Comparison of ENCODE assay signal across 18 mouse cellular contexts in genomic region chr11:119225634-119226033, GRCm38 (mm10). TPM values are rescaled to one million over a fixed set of nuclear protein-coding genes. Genes with fewer than 3 reads are reported as not detected.
DNase-seq lines count a peak whose midpoint lies in the region; ATAC-seq lines count a peak whose summit lies in the region.
"Had no signal": no experiment of that assay in that cellular context is flagged by ENCODE, and none has a peak within 500 bp of the region (broad histone marks: within the 10 kb centered on the region; RNA-seq: fewer than 3 reads in every experiment).

No protein-coding gene starts in this region.

- H3K27ac ChIP-seq in forebrain, embryonic 10.5 days: peak overlapping the region; percentile 8; the same call in 1 of the 2 replicates
- no peak overlapping the region for H3K27ac ChIP-seq in forebrain, embryonic 15.5 days (replicated peaks)
- no peak overlapping the region for H3K27ac ChIP-seq in hindbrain, embryonic 16.5 days (ENCODE audit: low read depth, low read length)
- no peak overlapping the region; the same call in 1 of the 2 replicates for H3K27ac ChIP-seq in neural tube, embryonic 13.5 days (replicated peaks)
- H3K27ac ChIP-seq: liver, embryonic 12.5 days; stomach, embryonic 15.5 days had no signal

- H3K9ac ChIP-seq in forebrain, embryonic 15.5 days (replicated peaks): no peak overlapping the region
- peak overlapping the region; percentile 8 for H3K9ac ChIP-seq in hindbrain, embryonic 16.5 days (ENCODE audit: low read depth, low read length)
- H3K9ac ChIP-seq in neural tube, embryonic 13.5 days: peak overlapping the region; percentile 52; the same call in 1 of the 2 replicates
- H3K9ac ChIP-seq: liver, embryonic 12.5 days; stomach, embryonic 15.5 days had no signal

- H3K4me3 ChIP-seq in forebrain, embryonic 10.5 days: peak overlapping the region; percentile 0; the same call in 1 of the 2 replicates
- no peak overlapping the region for H3K4me3 ChIP-seq in forebrain, embryonic 15.5 days
- H3K4me3 ChIP-seq in megakaryocyte, embryonic 14.5 days (replicated peaks): peak overlapping the region; percentile 7
- H3K4me3 ChIP-seq in hindbrain, embryonic 16.5 days (ENCODE audit: low read length): no peak overlapping the region
- H3K4me3 ChIP-seq in neural tube, embryonic 13.5 days: 0 out of 2 replicates have a peak overlapping the region, but pooled peaks have one; percentile 74
- H3K4me3 ChIP-seq: liver, embryonic 12.5 days; stomach, embryonic 15.5 days had no signal

- peaks cover 90% of the 10 kb centered on the region for H3K4me1 ChIP-seq in forebrain, embryonic 10.5 days
- H3K4me1 ChIP-seq in forebrain, embryonic 15.5 days: peaks cover 84% of the 10 kb centered on the region
- H3K4me1 ChIP-seq in megakaryocyte, embryonic 14.5 days: peaks cover 22% of the 10 kb centered on the region
- peaks cover 60% of the 10 kb centered on the region for H3K4me1 ChIP-seq in hindbrain, embryonic 16.5 days (ENCODE audit: control insufficient read depth, insufficient read depth, low read depth, low read length)
- H3K4me1 ChIP-seq in neural tube, embryonic 13.5 days (replicated peaks): peaks cover 92% of the 10 kb centered on the region

- WGBS in forebrain, embryonic 10.5 days: 84% methylated on average over 9 of the region's 9 CpGs
- 69% methylated on average over 9 of the region's 9 CpGs for WGBS in forebrain, embryonic 15.5 days
- WGBS in hindbrain, embryonic 16.5 days: 63% methylated on average over 9 of the region's 9 CpGs
- 56% methylated on average over 9 of the region's 9 CpGs for WGBS in neural tube, embryonic 13.5 days

- peaks cover 35% of the 10 kb centered on the region for H3K36me3 ChIP-seq in forebrain, embryonic 10.5 days (replicated peaks)
- no peaks in the 10 kb centered on the region for H3K36me3 ChIP-seq in forebrain, embryonic 15.5 days
- no peaks in the 10 kb centered on the region for H3K36me3 ChIP-seq in megakaryocyte, embryonic 14.5 days (replicated peaks; ENCODE audit: low read length)
- H3K36me3 ChIP-seq in hindbrain, embryonic 16.5 days (ENCODE audit: control insufficient read depth, insufficient read depth, low read length): no peaks in the 10 kb centered on the region
- H3K36me3 ChIP-seq in neural tube, embryonic 13.5 days: no peaks in the 10 kb centered on the region
- H3K36me3 ChIP-seq: liver, embryonic 12.5 days; stomach, embryonic 15.5 days had no signal

- no peak overlapping the region for H3K4me2 ChIP-seq in forebrain, embryonic 15.5 days (replicated peaks)
- peak overlapping the region; percentile 21 for H3K4me2 ChIP-seq in hindbrain, embryonic 16.5 days (ENCODE audit: low read length)
- peak overlapping the region; percentile 99 for H3K4me2 ChIP-seq in neural tube, embryonic 13.5 days
- H3K4me2 ChIP-seq: liver, embryonic 12.5 days; stomach, embryonic 15.5 days had no signal

- no peak for ATAC-seq in forebrain, embryonic 15.5 days (replicated peaks)
- ATAC-seq in megakaryocyte, adult 5-6 weeks (ENCODE audit: poor library complexity, severe bottlenecking): no peak
- no peak for ATAC-seq in hindbrain, embryonic 16.5 days
- no peak for ATAC-seq in neural tube, embryonic 13.5 days (ENCODE audit: low read depth)
- ATAC-seq: activated CD4-positive, CD25-positive, alpha-beta regulatory T cell, adult 4 months; intestine, postnatal 0 days; liver, embryonic 12.5 days had no signal

- H3K27me3 ChIP-seq in forebrain, embryonic 10.5 days (ENCODE audit: poor library complexity, severe bottlenecking): no peaks in the 10 kb centered on the region
- H3K27me3 ChIP-seq in forebrain, embryonic 15.5 days: no peaks in the 10 kb centered on the region
- peaks cover 90% of the 10 kb centered on the region for H3K27me3 ChIP-seq in megakaryocyte, embryonic 14.5 days (replicated peaks)
- H3K27me3 ChIP-seq in hindbrain, embryonic 16.5 days (replicated peaks; ENCODE audit: control insufficient read depth, insufficient read depth, low read length): no peaks in the 10 kb centered on the region
- H3K27me3 ChIP-seq in neural tube, embryonic 13.5 days: no peaks in the 10 kb centered on the region
- H3K27me3 ChIP-seq: stomach, embryonic 15.5 days had no signal

- no peaks in the 10 kb centered on the region for H3K9me3 ChIP-seq in forebrain, embryonic 10.5 days
- H3K9me3 ChIP-seq in forebrain, embryonic 15.5 days: no peaks in the 10 kb centered on the region
- no peaks in the 10 kb centered on the region for H3K9me3 ChIP-seq in megakaryocyte, embryonic 14.5 days
- no peaks in the 10 kb centered on the region for H3K9me3 ChIP-seq in hindbrain, embryonic 16.5 days (ENCODE audit: control insufficient read depth, low read length)
- H3K9me3 ChIP-seq in neural tube, embryonic 13.5 days: no peaks in the 10 kb centered on the region
- H3K9me3 ChIP-seq: liver, embryonic 12.5 days; stomach, embryonic 15.5 days had no signal

- no peak for DNase-seq in forebrain, embryonic 10.5 days (ENCODE audit: extremely low spot score, low spot score)
- DNase-seq in right cerebral cortex, postnatal 10 days (ENCODE audit: low spot score in 2 of 2): no peak
- DNase-seq in thymus, postnatal 10 days (ENCODE audit: low spot score in 2 of 2): no peak
- DNase-seq: cerebellum, adult 11 months; gastrocnemius, postnatal 10 days; heart, postnatal 14 days; kidney, postnatal 4 days; thymus, postnatal 36 days had no signal

RNA-seq across cellular contexts. Expression of gene Tbc1d16, which starts 2.7 kb away (rescaled TPM):
- polyA plus RNA-seq in forebrain, embryonic 10.5 days (2016; fragmentation: Nextera tagmentation; extraction: Ambion mirVana): 22.5 and 22.7 TPM in 2 replicates
- polyA plus RNA-seq in forebrain, embryonic 15.5 days (2015; fragmentation: Nextera tagmentation; extraction: Ambion mirVana): 52.4 and 54.6 TPM in 2 replicates
- 0.85 TPM in 1 of 2 replicates, not detected in the other for polyA plus RNA-seq in megakaryocyte, embryonic 14.5 days (2012; ENCODE audit: insufficient read depth, low replicate concordance)
- 0.64 and 0.71 TPM in 2 replicates for total RNA-seq in megakaryocyte, adult 5-6 weeks (2015)
- 0.53 and 0.59 TPM in 2 replicates for total RNA-seq in megakaryocyte, adult 5-6 weeks (2017)
- polyA plus RNA-seq in hindbrain, embryonic 16.5 days (2015; fragmentation: Nextera tagmentation; extraction: Ambion mirVana): 47.9 and 54.9 TPM in 2 replicates
- polyA plus RNA-seq in neural tube, embryonic 13.5 days (2015; fragmentation: Nextera tagmentation; extraction: Ambion mirVana): 49.0 and 50.8 TPM in 2 replicates

RNA-seq across cellular contexts. Expression of gene Ccdc40, which starts 2.7 kb away (rescaled TPM):
- polyA plus RNA-seq in forebrain, embryonic 10.5 days (2016; fragmentation: Nextera tagmentation; extraction: Ambion mirVana): 23.1 and 23.6 TPM in 2 replicates
- polyA plus RNA-seq in forebrain, embryonic 15.5 days (2015; fragmentation: Nextera tagmentation; extraction: Ambion mirVana): 12.9 and 13.7 TPM in 2 replicates
- 1.7 and 4.3 TPM in 2 replicates for polyA plus RNA-seq in megakaryocyte, embryonic 14.5 days (2012; ENCODE audit: insufficient read depth, low replicate concordance)
- 0.21 and 0.31 TPM in 2 replicates for total RNA-seq in megakaryocyte, adult 5-6 weeks (2015)
- total RNA-seq in megakaryocyte, adult 5-6 weeks (2017): 0.65 and 1.1 TPM in 2 replicates
- polyA plus RNA-seq in hindbrain, embryonic 16.5 days (2015; fragmentation: Nextera tagmentation; extraction: Ambion mirVana): 16.5 and 17.2 TPM in 2 replicates
- polyA plus RNA-seq in neural tube, embryonic 13.5 days (2015; fragmentation: Nextera tagmentation; extraction: Ambion mirVana): 15.7 and 15.8 TPM in 2 replicates
- total RNA-seq: neutrophil, adult 5-6 weeks had no signal

RNA-seq across cellular contexts. Expression of gene Gaa, which starts 42.1 kb away (rescaled TPM):
- polyA plus RNA-seq in forebrain, embryonic 10.5 days (2016; fragmentation: Nextera tagmentation; extraction: Ambion mirVana): 27.5 and 28.4 TPM in 2 replicates
- 43.9 and 49.8 TPM in 2 replicates for polyA plus RNA-seq in forebrain, embryonic 15.5 days (2015; fragmentation: Nextera tagmentation; extraction: Ambion mirVana)
- 44.2 and 58.6 TPM in 2 replicates for polyA plus RNA-seq in megakaryocyte, embryonic 14.5 days (2012; ENCODE audit: insufficient read depth, low replicate concordance)
- total RNA-seq in megakaryocyte, adult 5-6 weeks (2015): 9.3 and 16.5 TPM in 2 replicates
- total RNA-seq in megakaryocyte, adult 5-6 weeks (2017): 8.0 and 9.8 TPM in 2 replicates
- polyA plus RNA-seq in hindbrain, embryonic 16.5 days (2015; fragmentation: Nextera tagmentation; extraction: Ambion mirVana): 121 and 131 TPM in 2 replicates
- 58.0 and 62.5 TPM in 2 replicates for polyA plus RNA-seq in neural tube, embryonic 13.5 days (2015; fragmentation: Nextera tagmentation; extraction: Ambion mirVana)

Comparison
In these comparisons a context has a peak if more than half of its experiments do, and no peak if none do; other contexts are left out.
1. H3K4me3 ChIP-seq: peak in forebrain, embryonic 10.5 days (single experiment), megakaryocyte, embryonic 14.5 days (single experiment) and neural tube, embryonic 13.5 days (single experiment); none in forebrain, embryonic 15.5 days (single experiment) and hindbrain, embryonic 16.5 days (single experiment).
2. RNA of gene Tbc1d16, which starts 2.7 kb away (polyA plus RNA-seq): 47.9 to 54.9 TPM in hindbrain, embryonic 16.5 days, 52.4 to 54.6 TPM in forebrain, embryonic 15.5 days, 49.0 to 50.8 TPM in neural tube, embryonic 13.5 days and 22.5 to 22.7 TPM in forebrain, embryonic 10.5 days; 0.85 TPM in megakaryocyte, embryonic 14.5 days; every median in the first group is over 10 times any median in the second.